Mouse (Mus musculus) olfactory bulb, adult 2 months (tissue): ENCODE data around the gene Ppm1l.

Experiments used
- CTCF ChIP-seq: fragments of 200-500 bp; IDR thresholded peaks from 2 replicates; pipeline ENCODE4 v1.5.1; 2012; ENCODE audit warnings: low read depth, mild to moderate bottlenecking, low read length, moderate library complexity; ENCODE audit not compliant: insufficient read depth
- POLR2A ChIP-seq: fragments of 200-500 bp; IDR thresholded peaks from 2 replicates; pipeline ENCODE4 v1.6.1; 2012; ENCODE audit warnings: mild to moderate bottlenecking, low read depth, low read length, moderate library complexity; ENCODE audit not compliant: insufficient read depth

- TF ChIP-seq POLR2A (no peak), CTCF (no peak)
These were observed 188.4 kb downstream of the Ppm1l start for GRCm38 (mm10) chr3:69505090-69505489.
